Mouse (Mus musculus): ENCODE measurements around the gene Fndc5. TPM values are rescaled to one million over a fixed set of nuclear protein-coding genes. Genes with fewer than 3 reads are reported as not detected.

Fndc5 gene
- polyA plus RNA-seq (2017; shearing (Covaris generic)): 0.13 TPM

DNA sequence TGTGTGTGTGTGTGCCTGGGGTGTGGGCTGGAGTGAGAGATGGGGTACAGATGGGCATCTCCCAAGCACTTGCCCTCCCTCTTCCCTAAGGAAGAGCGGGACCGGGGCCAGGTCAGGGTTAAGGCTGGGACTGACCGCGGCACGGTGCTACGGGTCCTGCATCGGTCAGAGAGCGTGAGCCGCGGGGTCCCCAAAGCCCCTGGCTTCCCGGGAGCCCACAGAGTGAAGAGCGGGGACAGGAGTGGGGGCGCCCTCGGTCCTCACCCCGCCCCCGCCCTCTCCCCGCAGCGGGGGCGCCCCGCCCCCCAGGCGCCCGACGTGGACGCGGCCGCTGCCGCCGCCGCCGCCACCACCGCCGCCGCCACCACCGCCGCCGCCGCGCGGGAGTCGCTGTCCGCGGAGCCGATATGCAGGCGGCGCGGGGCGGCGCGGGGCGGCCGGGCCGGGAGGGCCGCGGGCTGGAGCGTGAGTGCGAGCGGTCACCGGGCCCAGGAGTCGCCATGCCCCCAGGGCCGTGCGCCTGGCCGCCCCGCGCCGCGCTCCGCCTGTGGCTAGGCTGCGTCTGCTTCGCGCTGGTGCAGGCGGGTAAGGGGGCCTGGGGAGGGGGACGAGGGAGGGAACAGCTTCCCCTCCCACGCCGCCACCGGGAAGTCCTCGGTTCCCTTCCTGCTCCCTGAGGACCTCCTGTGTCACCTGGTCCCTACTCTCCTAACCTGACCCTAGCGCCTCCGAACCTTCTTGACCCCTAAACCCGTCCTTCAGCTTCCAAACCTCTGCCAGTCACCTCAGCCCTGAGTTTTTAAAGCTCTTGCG, at the start of gene Fndc5:
Gene Fndc5 (plus strand): TSS at position 421 of the 813 bp plus-strand sequence.

GRCm38 (mm10) chr4:129105356-129105755, 31.4 kb upstream of the Fndc5 start, which contains the start of gene Tmem54:
Gene Tmem54 (plus strand): TSS chr4:129105548.

GRCm38 (mm10) chr4:129121569-129122086, 15.2 kb upstream of the Fndc5 start, which contains the start of gene Hpca:
Gene Hpca (minus strand): TSS chr4:129122036.

DNA sequence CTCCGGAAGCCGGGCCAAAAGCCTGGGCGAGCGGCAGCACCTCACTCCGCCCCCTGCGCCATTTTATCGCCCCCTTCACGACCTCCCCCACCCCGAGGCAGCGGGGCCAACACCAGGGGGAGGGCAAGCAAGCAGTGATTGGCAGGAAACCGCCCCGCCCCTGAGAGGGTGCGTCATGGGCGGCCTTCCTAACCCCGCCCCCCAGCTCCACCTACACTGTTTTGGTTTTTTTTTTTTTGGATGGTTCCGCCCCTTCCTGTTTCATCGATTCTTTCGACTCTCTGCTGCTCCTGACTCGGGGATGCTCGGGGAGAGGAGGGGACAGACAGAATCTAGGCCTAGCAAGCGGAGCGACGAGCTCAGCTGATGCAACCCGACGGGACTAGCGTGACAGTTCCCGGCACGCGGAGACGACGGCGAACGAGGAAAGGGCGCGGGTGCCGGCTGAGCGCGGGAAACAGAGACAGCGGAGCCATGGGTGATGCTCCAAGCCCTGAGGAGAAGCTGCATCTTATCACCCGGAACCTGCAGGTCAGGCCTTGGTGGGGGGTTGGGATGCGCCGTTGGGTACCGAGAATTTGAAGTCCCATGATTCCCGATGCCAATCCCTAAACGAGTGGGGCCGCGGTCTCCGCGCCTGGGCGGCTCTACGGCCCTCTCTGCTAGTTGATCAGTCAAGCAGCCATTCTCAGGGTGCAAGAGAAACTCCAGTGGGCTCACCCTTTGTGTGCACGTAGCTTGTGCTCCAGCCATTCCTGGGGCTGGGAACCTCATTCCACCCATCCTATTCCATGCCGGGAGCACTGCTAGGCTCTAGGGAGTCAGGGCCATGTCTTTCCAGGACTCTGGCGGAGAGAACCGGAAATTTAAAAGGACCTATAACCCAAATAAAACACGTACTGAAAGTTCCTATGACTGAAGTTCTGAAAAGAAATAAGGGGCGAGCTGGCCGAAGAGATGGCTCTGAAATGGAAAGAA, 53.0 kb downstream of the Fndc5 start, which contains the start of the genes S100pbp and Yars:
Gene S100pbp (minus strand): TSS at position 186 of the 978 bp plus-strand sequence.
Gene Yars (plus strand): TSS at position 219 of the 978 bp plus-strand sequence.

Other genes starting within 250 kb of the Fndc5 start
- 0.39 TPM for gene Azin2, start 174.6 kb upstream of the Fndc5 start, polyA plus RNA-seq (2017; shearing (Covaris generic))
- gene Ak2, start 145.0 kb upstream of the Fndc5 start, polyA plus RNA-seq (2017; shearing (Covaris generic)): 166 TPM
- gene Rnf19b, start 78.7 kb upstream of the Fndc5 start, polyA plus RNA-seq (2017; shearing (Covaris generic)): 7.6 TPM
- gene Tmem54, start 31.5 kb upstream of the Fndc5 start, polyA plus RNA-seq (2017; shearing (Covaris generic)): not detected
- not detected for gene Hpca, start 15.0 kb upstream of the Fndc5 start, polyA plus RNA-seq (2017; shearing (Covaris generic))
- gene S100pbp, start 52.7 kb downstream of the Fndc5 start, polyA plus RNA-seq (2017; shearing (Covaris generic)): 18.4 TPM
- gene Yars, start 52.8 kb downstream of the Fndc5 start, polyA plus RNA-seq (2017; shearing (Covaris generic)): 53.3 TPM
- 0.35 TPM for gene C77080, start 124.4 kb downstream of the Fndc5 start, polyA plus RNA-seq (2017; shearing (Covaris generic))
- 0.24 TPM for gene Sync, start 150.6 kb downstream of the Fndc5 start, polyA plus RNA-seq (2017; shearing (Covaris generic))
- gene Rbbp4, start 198.4 kb downstream of the Fndc5 start, polyA plus RNA-seq (2017; shearing (Covaris generic)): 395 TPM
- 79.4 TPM for gene Zbtb8os, start 198.7 kb downstream of the Fndc5 start, polyA plus RNA-seq (2017; shearing (Covaris generic))
- 14.4 TPM for gene Zbtb8a, start 241.1 kb downstream of the Fndc5 start, polyA plus RNA-seq (2017; shearing (Covaris generic))

All from inflammation-experienced regulatory T-cells, adult 16 weeks (primary cell).